Mouse (Mus musculus) adrenal gland, postnatal 14 days (tissue): ENCODE measurements around the gene Med18. TPM values are rescaled to one million over a fixed set of nuclear protein-coding genes. Genes with fewer than 3 reads are reported as not detected.

ENCODE experiments used
- DNase-seq: peaks from one replicate; pipeline ENCODE4 v3.0.0; 2021; ENCODE audit warnings: mixed read lengths
- long read RNA-seq, 2 experiments: library from polyadenylated mRNA; stranded (forward); transcript quantifications; one replicate each; pipeline ENCODE4 v2.0.0; 2021
- total RNA-seq: library from RNA; stranded (reverse); gene quantifications from 2 replicates; pipeline ENCODE4 v1.2.3, GENCODE M21; 2021

Gene Med18
- total RNA-seq: 7.8 and 10.7 TPM in 2 replicates
- long read RNA-seq, experiment 1, transcript Med18-201 (3 exons, 1,675 nt): major isoform, 7 of 7 reads
- long read RNA-seq, experiment 1, partial matches to known transcripts: 0 of 7 reads
- long read RNA-seq, experiment 1, other reads (novel, unspliced or antisense): 0 of 7 reads
- long read RNA-seq, experiment 2, transcript Med18-201 (3 exons, 1,675 nt): major isoform, 10 of 10 reads
- long read RNA-seq, experiment 2, partial matches to known transcripts: 0 of 10 reads
- long read RNA-seq, experiment 2, other reads (novel, unspliced or antisense): 0 of 10 reads

GRCm38 (mm10) chr4:132463430-132464254, at the start of gene Med18:
Med18 (minus strand) TSS chr4:132463921.
- DNase-seq: peak; percentile 95

GRCm38 (mm10) chr4:132512080-132512479, 48.4 kb upstream of the Med18 start:
- DNase-seq: no peak

- DNase-seq: peak; percentile 99
Observed at GRCm38 (mm10) chr4:132510352-132510798, 46.7 kb upstream of the Med18 start, which contains the start of gene Sesn2. Sesn2 (minus strand) TSS chr4:132510501.

- peak; percentile 88 for DNase-seq
Observed at GRCm38 (mm10) chr4:132509621-132510296, 46.0 kb upstream of the Med18 start.

- no peak for DNase-seq
Observed at GRCm38 (mm10) chr4:132507210-132507609, 43.5 kb upstream of the Med18 start.

- DNase-seq: no peak
Observed at GRCm38 (mm10) chr4:132506250-132506649, 42.5 kb upstream of the Med18 start.

- no peak for DNase-seq
Observed at GRCm38 (mm10) chr4:132505800-132506199, 42.1 kb upstream of the Med18 start.

- DNase-seq: no peak
Observed at GRCm38 (mm10) chr4:132505034-132505738, 41.5 kb upstream of the Med18 start.

- no peak for DNase-seq
Observed at GRCm38 (mm10) chr4:132503344-132503743, 39.6 kb upstream of the Med18 start.

- no peak for DNase-seq
Observed at GRCm38 (mm10) chr4:132501639-132502038, 37.9 kb upstream of the Med18 start.

- DNase-seq: no peak
Observed at GRCm38 (mm10) chr4:132494271-132494918, 30.7 kb upstream of the Med18 start.

GRCm38 (mm10) chr4:132492178-132493060, 28.7 kb upstream of the Med18 start:
- peak; percentile 67 for DNase-seq

- DNase-seq: peak; percentile 85
Observed at GRCm38 (mm10) chr4:132491748-132492147, 28.0 kb upstream of the Med18 start.

GRCm38 (mm10) chr4:132491057-132491456, 27.3 kb upstream of the Med18 start:
- DNase-seq: no peak

- no peak for DNase-seq
Observed at GRCm38 (mm10) chr4:132490273-132491010, 26.7 kb upstream of the Med18 start.

GRCm38 (mm10) chr4:132488976-132489375, 25.3 kb upstream of the Med18 start:
- DNase-seq: no peak

- no peak for DNase-seq
Observed at GRCm38 (mm10) chr4:132488521-132488920, 24.8 kb upstream of the Med18 start.

- no peak for DNase-seq
Observed at GRCm38 (mm10) chr4:132484820-132485219, 21.1 kb upstream of the Med18 start.

- DNase-seq: no peak
Observed at GRCm38 (mm10) chr4:132484231-132484630, 20.5 kb upstream of the Med18 start.
